ENCODE assay signal across 18 mouse cellular contexts in the genomic region with DNA sequence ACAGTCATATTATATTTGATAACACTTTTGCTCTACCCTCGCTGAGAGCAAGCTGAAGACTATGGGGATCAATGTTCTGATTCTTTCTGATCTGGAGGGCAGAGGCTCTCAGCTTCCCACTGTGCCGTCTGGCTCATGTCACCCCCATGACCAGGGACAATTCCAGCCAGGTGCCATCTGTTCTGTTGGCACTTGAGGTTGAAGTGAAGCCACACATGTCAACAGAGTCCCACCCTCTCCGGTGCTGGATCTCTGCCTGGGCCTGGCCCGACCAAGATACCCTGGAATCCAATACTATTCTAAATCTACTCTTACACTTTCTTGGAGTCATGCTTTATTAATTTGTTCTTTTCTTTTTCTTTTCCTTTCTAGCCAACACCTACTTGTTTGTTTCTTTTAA.
DNase-seq lines count a peak whose midpoint lies in the region; ATAC-seq and TF ChIP-seq lines count a peak whose summit lies in the region.
"Had no signal": no experiment of that assay in that cellular context is flagged by ENCODE, and none has a peak within 500 bp of the region (broad histone marks: within the 10 kb centered on the region; RNA-seq: fewer than 3 reads in every experiment).

No protein-coding gene starts in this region.

- no peak overlapping the region for H3K9ac ChIP-seq in embryonic facial prominence, embryonic 14.5 days (ENCODE audit: low read depth, low read length)
- no peak overlapping the region for H3K9ac ChIP-seq in hindbrain, postnatal 0 days (replicated peaks; ENCODE audit: low read length)
- no peak overlapping the region for H3K9ac ChIP-seq in hindbrain, embryonic 14.5 days
- H3K9ac ChIP-seq: embryonic facial prominence, embryonic 13.5 days; forebrain, embryonic 12.5 days; heart, embryonic 12.5 days; limb, embryonic 12.5 days; liver, embryonic 14.5 days had no signal

- 77% methylated on average over 4 of the region's 4 CpGs for WGBS in embryonic facial prominence, embryonic 14.5 days
- 90% methylated on average over 4 of the region's 4 CpGs for WGBS in embryonic facial prominence, embryonic 10.5 days
- WGBS in hindbrain, postnatal 0 days = 65% methylated on average over 4 of the region's 4 CpGs
- WGBS in hindbrain, embryonic 14.5 days = 92% methylated on average over 4 of the region's 4 CpGs
- 82% methylated on average over 4 of the region's 4 CpGs for WGBS in kidney, adult 2 months

- peak; percentile 1 for DNase-seq in embryonic facial prominence, embryonic 14.5 days (ENCODE audit: low spot score)
- no peak for DNase-seq in embryonic facial prominence, embryonic 10.5 days (ENCODE audit: low spot score)
- DNase-seq in hindbrain, postnatal 0 days (ENCODE audit: low spot score) = peak; percentile 72
- no peak for DNase-seq in hindbrain, embryonic 14.5 days (ENCODE audit: low spot score)
- peak; percentile 98 to 99 for DNase-seq in cerebellum, postnatal 14 days
- peak; percentile 21 for DNase-seq in gastrocnemius, postnatal 25 days
- no peak for DNase-seq in kidney, adult 2 months
- DNase-seq in thymus, postnatal 25 days = no peak
- DNase-seq: adrenal gland, postnatal 14 days; kidney, adult 18-20 months; kidney, postnatal 4 days; lung, postnatal 14 days had no signal

- H3K9me3 ChIP-seq in embryonic facial prominence, embryonic 14.5 days (ENCODE audit: control insufficient read depth, low read length) = no peaks in the 10 kb centered on the region
- H3K9me3 ChIP-seq in embryonic facial prominence, embryonic 10.5 days = no peaks in the 10 kb centered on the region
- no peaks in the 10 kb centered on the region for H3K9me3 ChIP-seq in hindbrain, postnatal 0 days (ENCODE audit: low read length)
- H3K9me3 ChIP-seq in hindbrain, embryonic 14.5 days (ENCODE audit: control insufficient read depth, low read length) = no peaks in the 10 kb centered on the region
- H3K9me3 ChIP-seq: embryonic facial prominence, embryonic 13.5 days; forebrain, embryonic 12.5 days; heart, embryonic 12.5 days; limb, embryonic 12.5 days had no signal

- no peak for TF ChIP-seq CTCF in hindbrain, postnatal 0 days (IDR thresholded peaks at IDR 0.05; ENCODE audit: low read depth)
- no peak for TF ChIP-seq CTCF in kidney, adult 2 months (conservative IDR thresholded peaks at IDR 0.05; ENCODE audit: insufficient read depth, insufficient read length, low read depth, low read length)

- no peak for ATAC-seq in embryonic facial prominence, embryonic 14.5 days (ENCODE audit: low read depth)
- ATAC-seq in hindbrain, postnatal 0 days = peak; percentile 85
- no peak for ATAC-seq in hindbrain, embryonic 14.5 days (ENCODE audit: low FRiP score)

- no peaks in the 10 kb centered on the region for H3K36me3 ChIP-seq in embryonic facial prominence, embryonic 14.5 days (ENCODE audit: control insufficient read depth, insufficient read depth, low read length)
- H3K36me3 ChIP-seq in embryonic facial prominence, embryonic 10.5 days (replicated peaks) = no peaks in the 10 kb centered on the region
- H3K36me3 ChIP-seq in hindbrain, postnatal 0 days (ENCODE audit: insufficient read depth, low read length) = no peaks in the 10 kb centered on the region
- no peaks in the 10 kb centered on the region for H3K36me3 ChIP-seq in hindbrain, embryonic 14.5 days (replicated peaks; ENCODE audit: control insufficient read depth, insufficient read depth)
- H3K36me3 ChIP-seq in kidney, adult 2 months (ENCODE audit: control insufficient read depth, insufficient read depth, low read length) = no peaks in the 10 kb centered on the region
- H3K36me3 ChIP-seq: embryonic facial prominence, embryonic 13.5 days; forebrain, embryonic 12.5 days; heart, embryonic 12.5 days; limb, embryonic 12.5 days had no signal

- no peak overlapping the region for H3K4me3 ChIP-seq in embryonic facial prominence, embryonic 14.5 days (ENCODE audit: low read depth, low read length)
- no peak overlapping the region for H3K4me3 ChIP-seq in embryonic facial prominence, embryonic 10.5 days
- no peak overlapping the region for H3K4me3 ChIP-seq in hindbrain, postnatal 0 days (ENCODE audit: low read length)
- no peak overlapping the region for H3K4me3 ChIP-seq in hindbrain, embryonic 14.5 days (replicated peaks; ENCODE audit: low read length)
- no peak overlapping the region for H3K4me3 ChIP-seq in kidney, adult 2 months (ENCODE audit: insufficient read depth, low read depth, low read length)
- H3K4me3 ChIP-seq: embryonic facial prominence, embryonic 13.5 days; forebrain, embryonic 12.5 days; heart, embryonic 12.5 days; limb, embryonic 12.5 days had no signal

- no peaks in the 10 kb centered on the region for H3K4me1 ChIP-seq in embryonic facial prominence, embryonic 14.5 days (ENCODE audit: control insufficient read depth, insufficient read depth, low read length)
- H3K4me1 ChIP-seq in embryonic facial prominence, embryonic 10.5 days = no peaks in the 10 kb centered on the region
- H3K4me1 ChIP-seq in hindbrain, postnatal 0 days (ENCODE audit: insufficient read depth, low read length) = no peaks in the 10 kb centered on the region
- H3K4me1 ChIP-seq in hindbrain, embryonic 14.5 days (replicated peaks; ENCODE audit: control insufficient read depth, insufficient read depth, low read length) = no peaks in the 10 kb centered on the region
- H3K4me1 ChIP-seq in kidney, adult 2 months (ENCODE audit: control insufficient read depth, insufficient read depth, low read length) = no peaks in the 10 kb centered on the region
- H3K4me1 ChIP-seq: embryonic facial prominence, embryonic 13.5 days; forebrain, embryonic 12.5 days; heart, embryonic 12.5 days; limb, embryonic 12.5 days had no signal

- no peak overlapping the region for H3K27ac ChIP-seq in embryonic facial prominence, embryonic 14.5 days (replicated peaks; ENCODE audit: low read depth, low read length)
- H3K27ac ChIP-seq in embryonic facial prominence, embryonic 10.5 days (replicated peaks) = no peak overlapping the region
- no peak overlapping the region for H3K27ac ChIP-seq in hindbrain, postnatal 0 days
- H3K27ac ChIP-seq in hindbrain, embryonic 14.5 days = no peak overlapping the region
- H3K27ac ChIP-seq in kidney, adult 2 months (ENCODE audit: insufficient read depth, low read depth, low read length) = no peak overlapping the region
- H3K27ac ChIP-seq: embryonic facial prominence, embryonic 13.5 days; forebrain, embryonic 12.5 days; limb, embryonic 12.5 days; liver, embryonic 14.5 days had no signal

- no peak for TF ChIP-seq POLR2A in kidney, adult 2 months (IDR thresholded peaks at IDR 0.05; ENCODE audit: low read depth, low read length)

- H3K4me2 ChIP-seq in embryonic facial prominence, embryonic 14.5 days (ENCODE audit: low read depth, low read length) = no peak overlapping the region
- no peak overlapping the region for H3K4me2 ChIP-seq in hindbrain, postnatal 0 days (ENCODE audit: low read depth, low read length)
- no peak overlapping the region for H3K4me2 ChIP-seq in hindbrain, embryonic 14.5 days (replicated peaks)
- H3K4me2 ChIP-seq: embryonic facial prominence, embryonic 13.5 days; forebrain, embryonic 12.5 days; heart, embryonic 12.5 days; limb, embryonic 12.5 days had no signal

- H3K27me3 ChIP-seq in embryonic facial prominence, embryonic 14.5 days (replicated peaks; ENCODE audit: control insufficient read depth, insufficient read depth, low read length) = no peaks in the 10 kb centered on the region
- no peaks in the 10 kb centered on the region for H3K27me3 ChIP-seq in embryonic facial prominence, embryonic 10.5 days (replicated peaks; ENCODE audit: low read depth, poor library complexity, severe bottlenecking)
- H3K27me3 ChIP-seq in hindbrain, postnatal 0 days (ENCODE audit: insufficient read depth, low read length) = no peaks in the 10 kb centered on the region
- no peaks in the 10 kb centered on the region for H3K27me3 ChIP-seq in hindbrain, embryonic 14.5 days (ENCODE audit: control insufficient read depth, insufficient read depth, low read length)
- no peaks in the 10 kb centered on the region for H3K27me3 ChIP-seq in kidney, adult 2 months (replicated peaks; ENCODE audit: control insufficient read depth, insufficient read depth, low read length)
- H3K27me3 ChIP-seq: CH12.LX; embryonic facial prominence, embryonic 13.5 days; forebrain, embryonic 12.5 days; heart, embryonic 12.5 days; limb, embryonic 12.5 days had no signal

Comparison
In these comparisons a context has a peak if more than half of its experiments do, and no peak if none do; other contexts are left out.
1. DNase-seq: peak in embryonic facial prominence, embryonic 14.5 days (single experiment), hindbrain, postnatal 0 days (single experiment), cerebellum, postnatal 14 days (2 of 2) and gastrocnemius, postnatal 25 days (single experiment); none in embryonic facial prominence, embryonic 10.5 days (single experiment), hindbrain, embryonic 14.5 days (single experiment), kidney, adult 2 months (single experiment) and thymus, postnatal 25 days (single experiment).